In genomic region chr16:78104246-78104645, GRCm38 (mm10) we compare ENCODE assay signal across 19 mouse cellular contexts.
DNase-seq lines count a peak whose midpoint lies in the region; ATAC-seq and TF ChIP-seq lines count a peak whose summit lies in the region.
"Had no signal": no experiment of that assay in that cellular context is flagged by ENCODE, and none has a peak within 500 bp of the region (broad histone marks: within the 10 kb centered on the region; RNA-seq: fewer than 3 reads in every experiment).

No protein-coding gene starts in this region.

- H3K9me3 ChIP-seq in limb, embryonic 14.5 days (ENCODE audit: control insufficient read depth, low read length), result no peaks in the 10 kb centered on the region
- H3K9me3 ChIP-seq in limb, embryonic 10.5 days (replicated peaks), result no peaks in the 10 kb centered on the region
- H3K9me3 ChIP-seq: embryonic facial prominence, embryonic 10.5 days; heart, embryonic 15.5 days; hindbrain, embryonic 13.5 days had no signal

- no peak overlapping the region for H3K27ac ChIP-seq in limb, embryonic 14.5 days (replicated peaks; ENCODE audit: low read depth, low read length)
- H3K27ac ChIP-seq in limb, embryonic 10.5 days, result no peak overlapping the region
- H3K27ac ChIP-seq: embryonic facial prominence, embryonic 10.5 days; heart, adult 2 months; heart, embryonic 15.5 days; hindbrain, embryonic 13.5 days; hindbrain, postnatal 0 days had no signal

- peak; percentile 10 for DNase-seq in layer of hippocampus, adult 11-12 months (ENCODE audit: low spot score)
- DNase-seq in layer of hippocampus, postnatal 36 days, result no peak
- DNase-seq in limb, embryonic 14.5 days (ENCODE audit: low spot score), result peak; percentile 1
- no peak for DNase-seq in limb, embryonic 10.5 days (ENCODE audit: low spot score)
- peak; percentile 22 for DNase-seq in skeletal muscle tissue, adult 2 months (ENCODE audit: low read depth, low spot score)
- DNase-seq in gastrocnemius, postnatal 10 days, result no peak
- DNase-seq: adrenal gland, adult 2 months; adrenal gland, postnatal 25 days; cerebellum, adult 2 months; cerebellum, postnatal 10 days; gastrocnemius, postnatal 14 days; heart, adult 2 months; heart, postnatal 14 days had no signal

- no peak overlapping the region for H3K4me3 ChIP-seq in limb, embryonic 14.5 days (replicated peaks; ENCODE audit: low read length)
- H3K4me3 ChIP-seq in limb, embryonic 10.5 days, result no peak overlapping the region
- H3K4me3 ChIP-seq: embryonic facial prominence, embryonic 10.5 days; heart, adult 2 months; heart, embryonic 15.5 days; hindbrain, embryonic 13.5 days had no signal

- H3K36me3 ChIP-seq in limb, embryonic 14.5 days (ENCODE audit: control insufficient read depth, insufficient read depth, low read length), result no peaks in the 10 kb centered on the region
- no peaks in the 10 kb centered on the region for H3K36me3 ChIP-seq in limb, embryonic 10.5 days
- H3K36me3 ChIP-seq: embryonic facial prominence, embryonic 10.5 days; heart, embryonic 15.5 days; hindbrain, embryonic 13.5 days had no signal

- TF ChIP-seq POLR2A in limb, embryonic 14.5 days (IDR thresholded peaks at IDR 0.05; ENCODE audit: borderline replicate concordance, extremely low read depth, insufficient read depth, insufficient read length), result no peak

- H3K27me3 ChIP-seq in limb, embryonic 14.5 days (ENCODE audit: control insufficient read depth, insufficient read depth, low read length), result no peaks in the 10 kb centered on the region
- no peaks in the 10 kb centered on the region for H3K27me3 ChIP-seq in limb, embryonic 10.5 days (ENCODE audit: low read depth, poor library complexity, severe bottlenecking)
- H3K27me3 ChIP-seq: heart, embryonic 15.5 days; hindbrain, embryonic 13.5 days had no signal

- no peak for ATAC-seq in limb, embryonic 14.5 days (ENCODE audit: low FRiP score, low read depth)
- ATAC-seq: forebrain, embryonic 14.5 days; hindbrain, postnatal 0 days had no signal

- H3K4me2 ChIP-seq in limb, embryonic 14.5 days (replicated peaks; ENCODE audit: low read depth, low read length, severe bottlenecking), result no peak overlapping the region
- H3K4me2 ChIP-seq: heart, embryonic 11.5 days; heart, embryonic 15.5 days; hindbrain, embryonic 13.5 days had no signal

- no peak overlapping the region for H3K9ac ChIP-seq in limb, embryonic 14.5 days (ENCODE audit: low read depth, low read length, severe bottlenecking)
- H3K9ac ChIP-seq: heart, embryonic 15.5 days; hindbrain, embryonic 13.5 days had no signal

- peaks cover 18% of the 10 kb centered on the region for H3K4me1 ChIP-seq in limb, embryonic 14.5 days (ENCODE audit: control insufficient read depth, insufficient read depth, low read length)
- H3K4me1 ChIP-seq in limb, embryonic 10.5 days, result no peaks in the 10 kb centered on the region; the same call in 1 of the 2 replicates

Comparison
In these comparisons a context has a peak if more than half of its experiments do, and no peak if none do; other contexts are left out.
1. DNase-seq: peak in layer of hippocampus, adult 11-12 months (single experiment), limb, embryonic 14.5 days (single experiment) and skeletal muscle tissue, adult 2 months (single experiment); none in layer of hippocampus, postnatal 36 days (0 of 2), limb, embryonic 10.5 days (single experiment) and gastrocnemius, postnatal 10 days (single experiment).